Mouse (Mus musculus): ENCODE measurements around the gene Cd81. TPM values are rescaled to one million over a fixed set of nuclear protein-coding genes. Genes with fewer than 3 reads are reported as not detected.

The Cd81 gene
- polyA plus RNA-seq, 1 experiment: 255 TPM

DNA sequence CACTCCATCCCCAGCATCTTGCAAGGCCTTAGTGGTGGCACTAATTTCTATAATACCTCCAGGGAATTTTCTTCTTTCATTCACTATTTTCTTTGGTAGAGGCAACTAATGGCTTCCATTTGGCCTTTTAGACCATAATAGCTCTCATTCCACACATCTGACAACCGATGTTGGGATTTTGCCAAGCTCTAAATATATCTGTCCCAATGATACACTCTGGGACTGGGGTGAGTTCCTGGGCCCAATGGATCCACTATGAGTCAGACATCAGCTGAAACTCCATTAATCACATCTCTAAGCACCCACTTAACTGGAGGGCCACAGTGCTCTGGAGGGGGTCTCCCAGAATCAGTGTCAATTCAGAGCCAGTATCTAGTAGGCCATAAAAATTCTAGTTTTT lies 20.7 kb upstream of the Cd81 start:
- Histone ChIP-seq H3K4me3 (ENCODE audit: control insufficient read depth, insufficient read depth, low read length) (no peak overlapping the region), H3K4me1 (replicated peaks; ENCODE audit: control insufficient read depth, insufficient read depth, low read length) (no peaks in the 10 kb centered on the region), H3K36me3 (ENCODE audit: control insufficient read depth, insufficient read depth, low read length) (no peaks in the 10 kb centered on the region), H3K27me3 (ENCODE audit: control insufficient read depth, insufficient read depth, low read length) (no peaks in the 10 kb centered on the region), H3K27ac (ENCODE audit: control insufficient read depth, insufficient read depth, low read length) (no peak overlapping the region)
- no peak for DNase-seq
- 95% methylated on average over 1 of the region's 1 CpGs for WGBS
- TF ChIP-seq POLR2A (IDR thresholded peaks at IDR 0.05; ENCODE audit: control insufficient read depth, extremely low read depth, insufficient read depth, low read length, poor library complexity) (no peak), CTCF (IDR thresholded peaks at IDR 0.05; ENCODE audit: borderline replicate concordance, control insufficient read depth, extremely low read depth, insufficient read depth, low read length, poor library complexity) (no peak)

DNA sequence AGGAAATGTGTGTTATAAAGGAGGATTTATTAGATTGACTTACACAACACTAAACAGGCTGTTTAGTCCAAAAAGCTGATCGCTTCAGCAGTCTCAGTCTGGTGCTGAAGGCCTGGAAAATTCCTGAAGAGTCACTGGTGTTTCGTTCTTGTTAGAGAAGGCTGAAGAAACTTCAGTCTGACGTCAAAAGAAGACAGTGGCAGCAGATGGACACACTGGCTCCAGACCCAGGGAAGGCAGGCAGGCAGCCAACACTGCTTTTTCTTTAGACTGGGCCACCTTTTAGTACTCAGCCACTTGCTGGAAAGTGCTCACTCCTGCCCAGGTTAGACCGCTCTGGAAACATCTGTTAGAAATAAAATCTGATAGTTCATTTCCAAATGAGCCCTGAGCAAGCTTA lies 19.0 kb upstream of the Cd81 start:
- H3K4me1 ChIP-seq (replicated peaks; ENCODE audit: control insufficient read depth, insufficient read depth, low read length): no peaks in the 10 kb centered on the region
- no peak overlapping the region for H3K27ac ChIP-seq (ENCODE audit: control insufficient read depth, insufficient read depth, low read length)
- no peaks in the 10 kb centered on the region for H3K36me3 ChIP-seq (ENCODE audit: control insufficient read depth, insufficient read depth, low read length)
- no peak for TF ChIP-seq POLR2A (IDR thresholded peaks at IDR 0.05; ENCODE audit: control insufficient read depth, extremely low read depth, insufficient read depth, low read length, poor library complexity)
- TF ChIP-seq CTCF (IDR thresholded peaks at IDR 0.05; ENCODE audit: borderline replicate concordance, control insufficient read depth, extremely low read depth, insufficient read depth, low read length, poor library complexity): no peak
- 95% methylated on average over 4 of the region's 4 CpGs for WGBS
- H3K27me3 ChIP-seq (ENCODE audit: control insufficient read depth, insufficient read depth, low read length): no peaks in the 10 kb centered on the region
- no peak overlapping the region for H3K4me3 ChIP-seq (ENCODE audit: control insufficient read depth, insufficient read depth, low read length)
- no peak for DNase-seq

DNA sequence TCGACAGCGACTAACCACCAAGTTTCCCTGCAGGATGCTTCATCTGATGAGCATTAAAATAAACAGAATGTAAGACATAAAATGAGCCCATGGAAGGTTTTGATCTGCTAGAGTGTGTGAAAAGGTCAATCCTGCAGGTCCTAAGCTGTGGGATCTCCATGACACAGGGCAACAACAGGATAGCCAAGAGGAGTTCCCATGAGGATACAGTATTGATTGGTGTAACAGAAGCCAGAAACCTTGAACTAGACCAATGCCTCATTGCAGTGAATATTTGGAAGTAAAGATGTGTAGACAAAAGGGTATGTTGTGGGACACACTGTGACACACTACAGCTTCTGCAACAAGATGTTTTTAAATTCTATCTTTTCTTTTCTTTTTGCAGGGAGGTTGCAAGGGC lies 18.4 kb upstream of the Cd81 start:
- Histone ChIP-seq H3K4me1 (replicated peaks; ENCODE audit: control insufficient read depth, insufficient read depth, low read length) (no peaks in the 10 kb centered on the region), H3K27me3 (ENCODE audit: control insufficient read depth, insufficient read depth, low read length) (no peaks in the 10 kb centered on the region), H3K36me3 (ENCODE audit: control insufficient read depth, insufficient read depth, low read length) (no peaks in the 10 kb centered on the region), H3K4me3 (ENCODE audit: control insufficient read depth, insufficient read depth, low read length) (no peak overlapping the region), H3K27ac (ENCODE audit: control insufficient read depth, insufficient read depth, low read length) (no peak overlapping the region)
- no peak for DNase-seq
- TF ChIP-seq CTCF (IDR thresholded peaks at IDR 0.05; ENCODE audit: borderline replicate concordance, control insufficient read depth, extremely low read depth, insufficient read depth, low read length, poor library complexity) (no peak), POLR2A (IDR thresholded peaks at IDR 0.05; ENCODE audit: control insufficient read depth, extremely low read depth, insufficient read depth, low read length, poor library complexity) (no peak)
- 97% methylated on average over 2 of the region's 2 CpGs for WGBS

DNA sequence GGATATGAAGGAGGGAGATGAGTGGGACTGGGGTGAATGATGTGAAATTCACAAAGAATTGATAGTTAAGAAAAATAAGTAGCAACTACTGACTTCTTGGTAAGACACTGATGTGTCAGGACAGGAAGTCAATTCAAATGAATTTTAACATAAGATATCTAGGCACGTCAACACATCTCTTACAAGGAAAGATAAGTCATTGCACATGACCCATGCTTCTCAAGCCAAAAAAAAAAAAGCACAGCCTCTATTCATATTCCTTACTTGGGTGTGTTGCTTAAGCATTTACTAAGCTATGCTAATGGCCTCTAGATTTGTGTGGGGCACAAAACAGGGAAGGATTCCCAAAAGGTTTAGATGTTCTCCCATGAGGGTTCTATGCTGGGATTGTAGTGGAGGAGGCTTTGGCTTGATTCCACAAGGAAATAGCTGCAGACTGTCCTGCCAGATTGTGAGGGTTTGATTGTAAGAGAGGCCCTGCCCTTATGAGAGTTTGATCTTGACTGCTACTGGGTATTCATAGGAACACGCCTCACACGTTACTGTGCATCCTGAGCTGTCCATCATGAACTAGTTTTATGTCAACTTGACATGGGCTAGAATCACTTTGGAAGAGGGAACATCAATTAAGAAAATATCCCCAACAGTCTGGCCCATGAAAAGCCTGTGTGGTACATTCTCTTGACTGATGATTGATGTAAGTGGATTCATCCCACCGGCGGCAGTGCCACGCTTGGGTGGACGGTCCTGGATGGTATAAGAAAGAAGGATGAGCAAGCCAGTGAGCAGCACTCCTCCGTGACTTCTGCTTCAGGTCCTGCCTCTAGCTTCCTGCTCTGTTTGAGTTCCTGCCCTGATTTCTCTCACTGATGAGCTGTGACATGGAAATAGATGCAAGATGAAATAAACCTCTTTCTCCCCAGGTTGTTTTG lies 17.8 kb upstream of the Cd81 start:
- no peak overlapping the region for H3K27ac ChIP-seq (ENCODE audit: control insufficient read depth, insufficient read depth, low read length)
- H3K36me3 ChIP-seq (ENCODE audit: control insufficient read depth, insufficient read depth, low read length): no peaks in the 10 kb centered on the region
- no peak overlapping the region for H3K4me3 ChIP-seq (ENCODE audit: control insufficient read depth, insufficient read depth, low read length)
- TF ChIP-seq CTCF (IDR thresholded peaks at IDR 0.05; ENCODE audit: borderline replicate concordance, control insufficient read depth, extremely low read depth, insufficient read depth, low read length, poor library complexity) (no peak), POLR2A (IDR thresholded peaks at IDR 0.05; ENCODE audit: control insufficient read depth, extremely low read depth, insufficient read depth, low read length, poor library complexity) (no peak)
- WGBS: 99% methylated on average over 8 of the region's 8 CpGs
- H3K27me3 ChIP-seq (ENCODE audit: control insufficient read depth, insufficient read depth, low read length): no peaks in the 10 kb centered on the region
- no peak for DNase-seq
- H3K4me1 ChIP-seq (replicated peaks; ENCODE audit: control insufficient read depth, insufficient read depth, low read length): no peaks in the 10 kb centered on the region

GRCm38 (mm10) chr7:143036787-143037186 lies 15.8 kb upstream of the Cd81 start:
- no peaks in the 10 kb centered on the region; the same call in 1 of the 2 replicates for H3K4me1 ChIP-seq (replicated peaks; ENCODE audit: control insufficient read depth, insufficient read depth, low read length)
- DNase-seq: no peak
- no peak overlapping the region for H3K4me3 ChIP-seq (ENCODE audit: control insufficient read depth, insufficient read depth, low read length)
- WGBS: 88% methylated on average over 3 of the region's 3 CpGs
- H3K27ac ChIP-seq (ENCODE audit: control insufficient read depth, insufficient read depth, low read length): no peak overlapping the region
- no peaks in the 10 kb centered on the region for H3K36me3 ChIP-seq (ENCODE audit: control insufficient read depth, insufficient read depth, low read length)
- no peak for TF ChIP-seq POLR2A (IDR thresholded peaks at IDR 0.05; ENCODE audit: control insufficient read depth, extremely low read depth, insufficient read depth, low read length, poor library complexity)
- no peaks in the 10 kb centered on the region for H3K27me3 ChIP-seq (ENCODE audit: control insufficient read depth, insufficient read depth, low read length)

DNA sequence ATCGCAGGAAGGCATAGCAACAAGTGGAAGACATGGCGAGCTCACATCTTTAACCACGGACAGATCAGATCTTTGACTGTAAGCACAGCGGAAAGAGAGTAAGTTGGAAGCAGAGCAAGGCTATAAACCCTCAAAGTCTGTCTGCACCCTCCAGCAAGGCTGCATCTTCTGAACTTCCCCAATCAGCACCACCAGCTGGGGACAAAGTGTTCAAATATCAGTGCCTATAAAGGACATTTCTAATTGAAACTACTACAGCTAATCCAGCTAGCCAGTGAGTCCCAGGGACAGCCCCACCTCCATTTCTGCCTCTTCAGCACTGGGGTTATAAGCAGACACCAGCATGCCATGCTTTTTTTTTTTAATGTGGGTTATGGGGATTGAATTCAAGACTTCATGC lies 15.2 kb upstream of the Cd81 start:
- Histone ChIP-seq H3K36me3 (ENCODE audit: control insufficient read depth, insufficient read depth, low read length) (no peaks in the 10 kb centered on the region), H3K27me3 (ENCODE audit: control insufficient read depth, insufficient read depth, low read length) (no peaks in the 10 kb centered on the region), H3K4me1 (replicated peaks; ENCODE audit: control insufficient read depth, insufficient read depth, low read length) (no peaks in the 10 kb centered on the region; the same call in 1 of the 2 replicates), H3K27ac (ENCODE audit: control insufficient read depth, insufficient read depth, low read length) (no peak overlapping the region), H3K4me3 (ENCODE audit: control insufficient read depth, insufficient read depth, low read length) (no peak overlapping the region)
- no peak for TF ChIP-seq POLR2A (IDR thresholded peaks at IDR 0.05; ENCODE audit: control insufficient read depth, extremely low read depth, insufficient read depth, low read length, poor library complexity)
- TF ChIP-seq CTCF (IDR thresholded peaks at IDR 0.05; ENCODE audit: borderline replicate concordance, control insufficient read depth, extremely low read depth, insufficient read depth, low read length, poor library complexity): no peak
- WGBS: 40% methylated on average over 4 of the region's 4 CpGs
- no peak for DNase-seq
